ENCODE assay signal across 19 mouse cellular contexts in genomic region chr15:59887381-59888130, GRCm38 (mm10).
DNase-seq lines count a peak whose midpoint lies in the region; ATAC-seq and TF ChIP-seq lines count a peak whose summit lies in the region.
"Had no signal": no experiment of that assay in that cellular context is flagged by ENCODE, and none has a peak within 500 bp of the region (broad histone marks: within the 10 kb centered on the region; RNA-seq: fewer than 3 reads in every experiment).

No protein-coding gene starts in this region.

- no peak for TF ChIP-seq CTCF in liver, postnatal 0 days (IDR thresholded peaks at IDR 0.05; ENCODE audit: low read depth)

- no peak for TF ChIP-seq EP300 in liver, postnatal 0 days (IDR thresholded peaks at IDR 0.05; ENCODE audit: low read depth)

- WGBS in liver, postnatal 0 days (ENCODE audit: insufficient replicate concordance), result 36% methylated on average over 5 of the region's 5 CpGs
- 18% methylated on average over 5 of the region's 5 CpGs for WGBS in macrophage (ENCODE audit: missing documents)

- H3K4me2 ChIP-seq in liver, postnatal 0 days (ENCODE audit: low read depth, low read length), result peak overlapping the region; percentile 6; the same call in 1 of the 2 replicates
- H3K4me2 ChIP-seq: liver, embryonic 13.5 days; midbrain, embryonic 15.5 days; neural tube, embryonic 12.5 days had no signal

- no peaks in the 10 kb centered on the region for H3K27me3 ChIP-seq in liver, postnatal 0 days (ENCODE audit: insufficient read depth, low read length)
- H3K27me3 ChIP-seq: liver, embryonic 13.5 days; midbrain, embryonic 15.5 days; neural tube, embryonic 12.5 days had no signal

- no peak overlapping the region for H3K9ac ChIP-seq in liver, postnatal 0 days (replicated peaks)
- H3K9ac ChIP-seq: liver, embryonic 13.5 days; midbrain, embryonic 15.5 days; neural tube, embryonic 12.5 days had no signal

- H3K79me2 ChIP-seq in macrophage (ENCODE audit: inconsistent target), result no peaks in the 10 kb centered on the region

- peak; percentile 56 for DNase-seq in embryo, embryonic 10 days (ENCODE audit: low spot score)
- DNase-seq in embryo, embryonic 11 days, result no peak
- DNase-seq in liver, postnatal 0 days, result no peak
- no peak for DNase-seq in liver
- DNase-seq in kidney, adult 9 months, result no peak
- DNase-seq in cerebellum, adult 18-20 months, result no peak
- DNase-seq in T-cell, adult 2 months (ENCODE audit: low spot score), result no peak
- DNase-seq: cerebellum, adult 2 months; gastrocnemius, postnatal 36 days; kidney, adult 2 months; kidney, postnatal 36 days; liver, embryonic 13.5 days; right cerebral cortex, postnatal 4 days; thymus, adult 2 months had no signal

- ATAC-seq in liver, postnatal 0 days, result no peak
- ATAC-seq: hindbrain, embryonic 16.5 days; lung, postnatal 0 days; midbrain, embryonic 15.5 days had no signal

- H3K4me3 ChIP-seq in liver, postnatal 0 days (ENCODE audit: low read depth, low read length), result no peak overlapping the region
- H3K4me3 ChIP-seq in macrophage (ENCODE audit: inconsistent target), result no peak overlapping the region
- H3K4me3 ChIP-seq: liver, embryonic 13.5 days; midbrain, embryonic 15.5 days; neural tube, embryonic 12.5 days had no signal

- no peaks in the 10 kb centered on the region for H3K4me1 ChIP-seq in liver, postnatal 0 days (ENCODE audit: insufficient read depth)
- H3K4me1 ChIP-seq: liver, embryonic 13.5 days; midbrain, embryonic 15.5 days; neural tube, embryonic 12.5 days had no signal

- H3K27ac ChIP-seq in liver, postnatal 0 days (ENCODE audit: low read depth), result no peak overlapping the region
- H3K27ac ChIP-seq in macrophage, result peak overlapping the region; percentile 88
- H3K27ac ChIP-seq: liver, embryonic 13.5 days; midbrain, embryonic 15.5 days; neural tube, embryonic 12.5 days had no signal

- H3K36me3 ChIP-seq in liver, postnatal 0 days (replicated peaks; ENCODE audit: insufficient read depth, low read length), result no peaks in the 10 kb centered on the region
- H3K36me3 ChIP-seq in macrophage (ENCODE audit: inconsistent target), result no peaks in the 10 kb centered on the region
- H3K36me3 ChIP-seq: liver, embryonic 13.5 days; midbrain, embryonic 15.5 days; neural tube, embryonic 12.5 days had no signal

- no peaks in the 10 kb centered on the region for H3K9me3 ChIP-seq in liver, postnatal 0 days (ENCODE audit: low read length)
- H3K9me3 ChIP-seq: liver, embryonic 13.5 days; midbrain, embryonic 15.5 days; neural tube, embryonic 12.5 days had no signal
